Mouse (Mus musculus): ENCODE measurements around the gene Tet2. TPM values are rescaled to one million over a fixed set of nuclear protein-coding genes. Genes with fewer than 3 reads are reported as not detected.

Tet2 gene
- total RNA-seq, 2 experiments from 2014 or later, result 40.7 to 45.9 TPM

- H3K27ac ChIP-seq, result no peak overlapping the region
- DNase-seq (ENCODE audit: low spot score in 2 of 2), result no peak
- TF ChIP-seq CTCF (conservative IDR thresholded peaks at IDR 0.05), result no peak
- no peak overlapping the region for H3K4me3 ChIP-seq
These were observed 18.7 kb upstream of the Tet2 start for GRCm38 (mm10) chr3:133563503-133564205.

DNA sequence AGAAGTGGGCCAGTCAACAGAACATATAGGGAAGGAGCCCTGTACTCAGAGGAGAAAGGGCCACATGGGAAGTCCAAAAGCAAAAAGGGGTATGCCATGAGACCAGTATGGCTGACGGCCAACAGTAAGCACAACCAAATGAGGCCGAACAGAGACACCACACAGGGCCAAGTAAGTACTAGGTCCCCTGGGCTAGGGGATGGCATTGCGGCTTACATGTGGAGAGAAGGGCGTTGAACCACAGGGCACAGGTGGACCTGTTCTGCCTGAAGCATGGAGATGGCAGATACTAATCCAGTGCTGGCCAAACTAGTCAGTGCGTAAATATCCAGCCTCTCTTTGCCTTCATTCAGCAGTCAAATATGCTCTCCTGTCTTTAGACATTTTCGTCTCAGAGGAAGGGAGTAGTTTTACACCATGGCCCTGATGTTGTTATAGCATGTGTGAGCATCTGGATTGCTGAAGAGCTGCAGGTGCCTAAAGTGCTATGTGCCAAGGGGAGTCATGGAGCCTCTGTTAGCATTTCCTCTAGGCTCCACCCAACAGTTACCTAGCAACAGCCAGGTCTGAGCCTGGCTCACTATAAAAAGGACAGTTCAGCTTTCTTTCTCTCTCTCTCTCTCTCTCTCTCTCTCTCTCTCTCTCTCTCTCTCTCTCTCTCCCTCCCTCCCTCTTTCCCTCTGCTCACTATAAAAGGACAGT is 14.6 kb upstream of the Tet2 start:
- no peak for TF ChIP-seq CTCF (conservative IDR thresholded peaks at IDR 0.05)
- Histone ChIP-seq H3K27ac (no peak overlapping the region), H3K4me3 (no peak overlapping the region)
- DNase-seq (ENCODE audit: low spot score in 2 of 2), result no peak

- TF ChIP-seq CTCF (conservative IDR thresholded peaks at IDR 0.05), result no peak
- no peak for DNase-seq (ENCODE audit: low spot score in 2 of 2)
- no peak overlapping the region for H3K27ac ChIP-seq
- no peak overlapping the region for H3K4me3 ChIP-seq
These were observed 12.7 kb upstream of the Tet2 start for GRCm38 (mm10) chr3:133557602-133558001.

- no peak for TF ChIP-seq CTCF (conservative IDR thresholded peaks at IDR 0.05)
- DNase-seq (ENCODE audit: low spot score in 2 of 2), result no peak
- no peak overlapping the region for H3K4me3 ChIP-seq
- no peak overlapping the region for H3K27ac ChIP-seq
These were observed 12.2 kb upstream of the Tet2 start for GRCm38 (mm10) chr3:133557154-133557553.

DNA sequence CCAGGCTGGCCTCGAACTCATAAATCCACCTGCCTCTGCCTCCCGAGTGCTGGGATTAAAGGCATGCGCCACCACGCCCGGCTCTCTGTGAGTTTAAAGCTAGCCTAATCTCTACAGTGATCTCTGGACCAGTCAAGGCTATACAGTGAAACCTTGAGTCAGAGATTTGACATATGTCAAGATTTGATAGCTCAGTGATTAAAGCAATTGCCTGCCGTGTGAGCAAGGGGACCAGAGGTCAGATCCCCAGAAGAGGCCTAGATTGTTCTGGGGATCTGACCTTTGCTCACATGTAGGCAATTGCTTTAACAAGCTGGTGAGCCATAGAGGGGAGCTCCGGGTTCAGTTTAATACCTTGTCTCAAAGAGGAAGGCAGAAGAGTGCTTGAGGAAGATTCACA is 10.4 kb upstream of the Tet2 start:
- TF ChIP-seq CTCF (conservative IDR thresholded peaks at IDR 0.05), result no peak
- Histone ChIP-seq H3K4me3 (no peak overlapping the region), H3K27ac (no peak overlapping the region)
- no peak for DNase-seq (ENCODE audit: low spot score in 2 of 2)

GRCm38 (mm10) chr3:133554552-133555067 is 9.7 kb upstream of the Tet2 start:
- Histone ChIP-seq H3K27ac (no peak overlapping the region), H3K4me3 (no peak overlapping the region)
- no peak for DNase-seq (ENCODE audit: low spot score in 2 of 2)
- no peak for TF ChIP-seq CTCF (conservative IDR thresholded peaks at IDR 0.05)

DNA sequence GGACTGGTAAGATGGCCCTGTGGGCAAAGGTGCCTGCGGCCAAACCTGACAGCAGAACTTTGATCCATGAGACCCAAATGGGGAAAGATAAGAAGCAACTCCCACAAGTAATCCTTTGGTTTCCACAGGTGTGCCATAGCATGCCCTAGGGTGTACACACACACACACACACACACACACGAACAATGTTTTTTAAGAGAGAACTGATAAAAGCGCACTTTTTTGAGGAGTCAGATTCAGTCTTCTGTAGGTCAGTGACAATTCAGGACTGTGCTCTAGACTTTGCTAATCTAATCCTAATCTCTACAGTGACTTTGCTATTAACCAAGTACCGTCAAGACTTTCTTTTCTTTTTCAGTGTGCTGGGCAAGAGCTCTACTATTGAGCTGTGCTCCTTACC is 9.2 kb upstream of the Tet2 start:
- Histone ChIP-seq H3K4me3 (no peak overlapping the region), H3K27ac (no peak overlapping the region)
- no peak for TF ChIP-seq CTCF (conservative IDR thresholded peaks at IDR 0.05)
- DNase-seq (ENCODE audit: low spot score in 2 of 2), result no peak

- Histone ChIP-seq H3K27ac (no peak overlapping the region), H3K4me3 (no peak overlapping the region)
- peak; percentile 67 for TF ChIP-seq CTCF (conservative IDR thresholded peaks at IDR 0.05)
- DNase-seq (ENCODE audit: low spot score in 2 of 2), result no peak
These were observed 7.0 kb upstream of the Tet2 start for GRCm38 (mm10) chr3:133551941-133552340.

- no peak overlapping the region for H3K27ac ChIP-seq
- H3K4me3 ChIP-seq, result no peak overlapping the region
- TF ChIP-seq CTCF (conservative IDR thresholded peaks at IDR 0.05), result no peak
- DNase-seq (ENCODE audit: low spot score in 2 of 2), result no peak
These were observed 4.6 kb upstream of the Tet2 start for GRCm38 (mm10) chr3:133549385-133550170.

GRCm38 (mm10) chr3:133548613-133549012 is 3.7 kb upstream of the Tet2 start:
- Histone ChIP-seq H3K4me3 (no peak overlapping the region), H3K27ac (no peak overlapping the region)
- DNase-seq (ENCODE audit: low spot score in 2 of 2), result no peak
- TF ChIP-seq CTCF (conservative IDR thresholded peaks at IDR 0.05), result no peak

DNA sequence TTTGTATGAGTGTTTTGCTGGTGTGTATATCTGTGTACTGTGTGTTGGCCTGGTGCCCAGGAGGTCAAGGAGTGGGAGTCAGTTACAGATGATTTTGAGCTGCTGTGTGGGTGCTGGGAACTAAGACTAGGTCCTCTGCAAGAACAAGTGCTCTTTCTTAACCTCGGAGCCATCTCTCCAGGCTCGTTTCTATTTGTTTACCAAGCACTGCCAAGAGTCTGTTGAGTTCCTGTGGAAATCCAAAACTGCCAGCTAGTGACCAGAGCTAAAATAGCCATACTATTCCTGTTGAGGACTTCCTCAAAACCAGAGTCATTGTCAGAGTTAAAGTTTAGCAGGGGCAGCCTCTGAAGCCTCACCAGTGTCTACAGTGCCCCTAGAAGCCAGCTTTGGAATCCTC is 1.9 kb upstream of the Tet2 start:
- DNase-seq (ENCODE audit: low spot score in 2 of 2), result no peak
- H3K4me3 ChIP-seq, result no peak overlapping the region
- no peak for TF ChIP-seq CTCF (conservative IDR thresholded peaks at IDR 0.05)
- H3K27ac ChIP-seq, result no peak overlapping the region

DNA sequence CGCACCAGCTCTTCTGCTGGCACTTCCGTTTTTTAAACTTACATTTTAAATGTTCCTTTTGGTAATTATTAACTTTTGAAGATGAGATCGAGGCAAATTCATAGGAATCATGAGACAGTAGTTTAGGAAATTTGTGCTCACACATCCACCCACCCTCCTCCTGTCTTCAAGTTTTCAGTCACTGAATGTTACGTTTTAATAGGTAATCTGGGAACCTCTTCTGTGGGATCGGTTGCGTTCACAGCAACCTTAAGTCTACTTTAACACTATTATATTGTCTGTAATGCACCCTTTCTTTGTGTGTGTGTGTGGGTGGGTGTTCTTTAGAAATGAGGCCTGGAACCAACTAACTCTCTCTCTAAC is 346 bp upstream of the Tet2 start:
- H3K27ac ChIP-seq, result peak overlapping the region; percentile 98
- no peak for DNase-seq (ENCODE audit: low spot score in 2 of 2)
- peak overlapping the region; percentile 76 for H3K4me3 ChIP-seq
- no peak for TF ChIP-seq CTCF (conservative IDR thresholded peaks at IDR 0.05)

DNA sequence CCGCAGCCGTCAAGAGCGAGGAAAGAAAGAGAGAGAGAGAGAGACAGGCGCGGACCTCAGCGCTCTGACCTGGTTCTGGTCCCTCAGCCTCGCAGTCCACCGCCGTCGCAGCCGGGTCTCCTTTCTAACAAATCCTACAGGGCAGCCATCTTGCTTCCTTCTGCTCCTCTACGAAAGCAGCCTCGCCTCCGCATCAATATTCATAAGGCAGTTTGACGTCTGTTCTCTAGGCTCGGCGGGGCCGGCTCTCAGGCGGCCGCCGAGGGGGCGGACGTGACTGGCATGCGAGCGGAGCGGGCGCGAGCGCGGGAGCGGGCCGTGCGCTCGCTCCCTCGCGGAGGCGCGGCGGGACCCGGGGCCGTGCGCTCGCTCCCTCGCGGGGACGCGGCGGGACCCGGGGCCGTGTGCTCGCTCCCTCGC is 798 bp downstream of the Tet2 start:
- Histone ChIP-seq H3K27ac (peak overlapping the region; percentile 98), H3K4me3 (peak overlapping the region; percentile 97)
- TF ChIP-seq CTCF (conservative IDR thresholded peaks at IDR 0.05), result no peak
- DNase-seq (ENCODE audit: low spot score in 2 of 2), result peak; percentile 83 to 94

All from layer of hippocampus, adult 2 months (tissue).